Mouse (Mus musculus) inflammation-experienced regulatory T-cells (primary cell): ENCODE results near the gene Dnase2a. TPM values are rescaled to one million over a fixed set of nuclear protein-coding genes. Genes with fewer than 3 reads are reported as not detected.

ENCODE experiments used
- polyA plus RNA-seq, 2 experiments: library from polyadenylated mRNA; unstranded; fragments of 100-300 nt; shearing (Covaris generic); gene quantifications; one replicate each; pipeline ENCODE4 v1.2.1; 2017

Gene Dnase2a
- 10 to 100 TPM; 12.8 to 18.4 TPM for polyA plus RNA-seq

DNA sequence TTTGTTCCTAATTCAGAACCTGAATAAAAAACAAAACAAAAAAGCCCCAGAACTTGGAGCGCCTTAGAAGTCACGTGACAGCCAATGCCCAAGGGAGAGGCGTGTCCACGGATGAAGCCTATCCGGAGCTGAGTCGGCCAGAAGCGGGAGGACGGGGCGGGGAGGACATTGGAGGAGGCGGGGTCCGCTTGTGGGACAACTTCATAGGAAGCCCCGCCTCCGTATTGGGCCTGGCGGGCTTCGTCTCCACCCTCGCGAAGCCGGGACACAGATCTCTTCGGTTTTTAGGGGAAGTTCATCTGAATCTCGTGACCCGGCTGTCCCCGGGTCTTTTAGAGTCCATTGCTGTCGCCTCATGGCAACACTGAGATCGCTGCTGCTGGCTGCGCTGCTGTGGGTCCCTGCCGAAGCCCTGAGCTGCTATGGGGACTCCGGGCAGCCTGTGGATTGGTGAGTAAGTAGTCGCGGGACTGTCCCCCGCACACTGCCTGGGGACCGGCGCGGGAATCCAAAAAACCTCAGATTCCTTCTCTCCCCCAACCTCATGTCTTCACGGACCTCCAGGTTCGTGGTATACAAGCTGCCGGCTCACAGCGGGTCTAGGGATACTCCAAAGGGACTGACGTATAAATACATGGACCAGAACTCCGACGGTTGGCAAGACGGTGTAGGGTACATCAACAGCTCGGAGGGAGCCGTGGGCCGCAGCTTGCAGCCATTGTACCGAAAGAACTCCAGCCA lies at the start of gene Dnase2a:
TSS of gene Dnase2a (plus strand) at position 140 of the 741 bp plus-strand sequence.

GRCm38 (mm10) chr8:84871376-84872308 lies 36.7 kb upstream of the Dnase2a start, which contains the start of gene Syce2:
TSS of gene Syce2 (plus strand) at chr8:84872111.

GRCm38 (mm10) chr8:84893709-84894134 lies 14.6 kb upstream of the Dnase2a start, which contains the start of gene Gcdh:
TSS of gene Gcdh (minus strand) at chr8:84893921.

GRCm38 (mm10) chr8:84901752-84902151 lies 6.6 kb upstream of the Dnase2a start, which contains the start of gene Klf1:
TSS of gene Klf1 (plus strand) at chr8:84901928.

GRCm38 (mm10) chr8:84936962-84937546 lies 28.7 kb downstream of the Dnase2a start, which contains the start of gene Mast1:
TSS of gene Mast1 (minus strand) at chr8:84937359.

GRCm38 (mm10) chr8:84946528-84947240 lies 38.3 kb downstream of the Dnase2a start, which contains the start of gene Rtbdn:
TSS of gene Rtbdn (plus strand) at chr8:84946991.

DNA sequence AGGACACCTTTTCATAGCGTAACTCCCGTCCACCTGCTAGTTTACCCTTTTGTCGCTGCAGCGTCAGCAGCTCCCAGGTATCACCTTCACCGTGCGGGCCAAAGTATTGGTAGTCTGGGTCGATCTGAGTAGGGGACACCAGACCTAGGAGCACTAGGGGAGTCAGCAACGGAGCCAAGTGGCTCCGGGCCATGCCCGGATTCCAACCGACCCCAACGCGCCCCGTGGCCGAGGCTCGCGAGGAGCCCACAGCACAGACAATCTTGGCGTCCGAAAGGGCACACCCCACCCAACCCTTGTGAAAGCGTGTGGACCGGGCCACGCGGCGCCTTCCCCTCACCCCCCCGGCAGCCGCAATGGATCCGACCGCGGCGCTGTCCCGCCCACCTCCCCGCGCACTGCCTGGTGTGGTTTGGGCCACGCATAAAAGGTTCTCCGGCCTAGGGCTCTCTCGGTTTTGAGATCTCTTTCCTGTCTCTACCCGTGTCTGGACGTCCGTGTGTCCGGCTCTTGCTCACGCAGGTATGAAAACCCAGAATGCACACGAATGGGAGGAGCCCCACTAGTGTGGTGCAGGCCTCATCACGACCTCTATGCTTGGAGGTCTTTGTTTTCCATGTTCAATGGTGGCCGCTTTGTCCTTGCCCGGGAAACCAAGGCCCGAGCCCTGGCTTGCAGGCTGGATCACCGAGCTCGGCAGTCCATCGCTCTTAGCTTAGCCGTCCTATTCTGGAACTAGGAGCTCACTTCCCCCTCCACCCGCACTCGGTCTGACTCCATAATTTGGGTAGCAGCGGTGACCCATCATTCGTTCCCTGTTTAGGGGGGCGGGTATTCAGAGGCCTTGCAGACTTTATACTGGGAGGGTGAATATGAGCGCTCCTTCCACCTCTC lies 61.1 kb downstream of the Dnase2a start, which contains the start of the genes Gm49661, Prdx2 and Rnaseh2a:
TSS of gene Gm49661 (minus strand) at position 193 of the 894 bp plus-strand sequence.
TSS of gene Prdx2 (plus strand) at position 347 of the 894 bp plus-strand sequence.
TSS of gene Rnaseh2a (minus strand) at position 527 of the 894 bp plus-strand sequence.

Other genes with a start within 250 kb of the Dnase2a start
- gene Ier2, start 245.7 kb upstream of the Dnase2a start, polyA plus RNA-seq = 100 to 1,000 TPM; 229 to 407 TPM
- 10 to 100 TPM; 48.9 to 77.3 TPM for gene Trmt1, start 222.3 kb upstream of the Dnase2a start, polyA plus RNA-seq
- 10 to 100 TPM; 14.8 to 15.3 TPM for gene Nacc1, start 220.7 kb upstream of the Dnase2a start, polyA plus RNA-seq
- under 1 TPM; 0.20 to 0.56 TPM for gene Lyl1, start 207.1 kb upstream of the Dnase2a start, polyA plus RNA-seq
- gene G430095P16Rik, start 185.6 kb upstream of the Dnase2a start, polyA plus RNA-seq = 10 to 100 TPM; 15.8 to 26.4 TPM
- 1 to 10 TPM; 5.7 to 9.1 TPM for gene Nfix, start 108.2 kb upstream of the Dnase2a start, polyA plus RNA-seq
- 1 to 10 TPM; 6.6 to 7.9 TPM for gene Dand5, start 85.7 kb upstream of the Dnase2a start, polyA plus RNA-seq
- gene Gadd45gip1, start 77.0 kb upstream of the Dnase2a start, polyA plus RNA-seq = 10 to 100 TPM; 27.3 to 37.8 TPM
- gene Rad23a, start 67.9 kb upstream of the Dnase2a start, polyA plus RNA-seq = 100 to 1,000 TPM; 152 to 202 TPM
- 100 to 1,000 TPM; 454 to 486 TPM for gene Calr, start 61.6 kb upstream of the Dnase2a start, polyA plus RNA-seq
- 100 to 1,000 TPM in 1 of 2 experiments, 10 to 100 TPM in 1; 87.0 to 103 TPM for gene Farsa, start 51.6 kb upstream of the Dnase2a start, polyA plus RNA-seq
- gene Syce2, start 36.4 kb upstream of the Dnase2a start, polyA plus RNA-seq = 1 to 10 TPM; 3.8 to 4.9 TPM
- gene Gcdh, start 14.6 kb upstream of the Dnase2a start, polyA plus RNA-seq = 10 to 100 TPM; 34.2 to 47.8 TPM
- under 1 TPM in 1 of 2 experiments, not detected in 1; 0.43 TPM for gene Klf1, start 6.6 kb upstream of the Dnase2a start, polyA plus RNA-seq
- gene Mast1, start 28.8 kb downstream of the Dnase2a start, polyA plus RNA-seq = 1 to 10 TPM in 1 of 2 experiments, under 1 TPM in 1; 0.92 to 1.5 TPM
- under 1 TPM; 0.06 to 0.81 TPM for gene Rtbdn, start 38.4 kb downstream of the Dnase2a start, polyA plus RNA-seq
- gene Gm49661, start 60.9 kb downstream of the Dnase2a start, polyA plus RNA-seq = not detected
- gene Prdx2, start 61.0 kb downstream of the Dnase2a start, polyA plus RNA-seq = 100 to 1,000 TPM; 159 to 190 TPM
- 10 to 100 TPM; 71.6 to 93.6 TPM for gene Rnaseh2a, start 61.2 kb downstream of the Dnase2a start, polyA plus RNA-seq
- gene Junb, start 70.2 kb downstream of the Dnase2a start, polyA plus RNA-seq = 100 to 1,000 TPM; 705 to 997 TPM
- 10 to 100 TPM in 1 of 2 experiments, 1 to 10 TPM in 1; 9.9 to 13.0 TPM for gene Hook2, start 82.0 kb downstream of the Dnase2a start, polyA plus RNA-seq
- gene Best2, start 106.0 kb downstream of the Dnase2a start, polyA plus RNA-seq = not detected
- gene Asna1, start 116.7 kb downstream of the Dnase2a start, polyA plus RNA-seq = 10 to 100 TPM; 42.3 to 45.3 TPM
- gene Trir, start 118.3 kb downstream of the Dnase2a start, polyA plus RNA-seq = 100 to 1,000 TPM; 198 to 209 TPM
- gene Tnpo2, start 128.4 kb downstream of the Dnase2a start, polyA plus RNA-seq = 10 to 100 TPM; 27.1 to 27.2 TPM
- 1 to 10 TPM; 5.4 to 8.2 TPM for gene Fbxw9, start 151.5 kb downstream of the Dnase2a start, polyA plus RNA-seq
- 1 to 10 TPM; 1.3 to 1.8 TPM for gene Gm5741, start 159.4 kb downstream of the Dnase2a start, polyA plus RNA-seq
- 100 to 1,000 TPM in 1 of 2 experiments, 10 to 100 TPM in 1; 87.4 to 118 TPM for gene Dhps, start 163.2 kb downstream of the Dnase2a start, polyA plus RNA-seq
- gene Wdr83os, start 172.2 kb downstream of the Dnase2a start, polyA plus RNA-seq = 100 to 1,000 TPM; 165 to 168 TPM
- 10 to 100 TPM; 38.6 to 45.7 TPM for gene Wdr83, start 172.7 kb downstream of the Dnase2a start, polyA plus RNA-seq
- 100 to 1,000 TPM; 143 to 145 TPM for gene Man2b1, start 174.7 kb downstream of the Dnase2a start, polyA plus RNA-seq
- gene Zfp791, start 214.5 kb downstream of the Dnase2a start, polyA plus RNA-seq = under 1 TPM in 1 of 2 experiments, not detected in 1; 0.25 TPM
- 1 to 10 TPM in 1 of 2 experiments, under 1 TPM in 1; 0.10 to 2.4 TPM for gene Cks1brt, start 243.4 kb downstream of the Dnase2a start, polyA plus RNA-seq